Mouse (Mus musculus) brown adipose tissue, adult 24 weeks (tissue): ENCODE results near the gene Iah1. TPM values are rescaled to one million over a fixed set of nuclear protein-coding genes. Genes with fewer than 3 reads are reported as not detected.
A peak's percentile ranks its signal among the peaks of the same experiment; 100 is the strongest.

Experiments used
- H3K27ac ChIP-seq: fragments of 200-500 bp; replicated peaks from 2 replicates; pipeline ENCODE4 v1.5.1; 2012; ENCODE audit warnings: low read depth, mild to moderate bottlenecking, low read length
- H3K4me1 ChIP-seq: fragments of 200-500 bp; 2 replicates; pipeline ENCODE4 v1.6.1; 2012; ENCODE audit warnings: low read length, mixed read lengths; ENCODE audit not compliant: control insufficient read depth, insufficient read depth, insufficient read length
- H3K4me3 ChIP-seq: fragments of 200-500 bp; 2 replicates; pipeline ENCODE4 v1.5.1; 2012; ENCODE audit warnings: low read depth, mild to moderate bottlenecking, low read length, moderate library complexity; ENCODE audit not compliant: insufficient read depth
- polyA plus RNA-seq: library from polyadenylated mRNA; stranded (reverse); fragments of >200 nt; gene quantifications from 2 replicates; pipeline ENCODE4 v1.2.4, GENCODE M21; 2012; ENCODE audit not compliant: missing spikeins, insufficient read depth, insufficient read length

Gene Iah1
- polyA plus RNA-seq, 1 experiment: 84.5 TPM

DNA sequence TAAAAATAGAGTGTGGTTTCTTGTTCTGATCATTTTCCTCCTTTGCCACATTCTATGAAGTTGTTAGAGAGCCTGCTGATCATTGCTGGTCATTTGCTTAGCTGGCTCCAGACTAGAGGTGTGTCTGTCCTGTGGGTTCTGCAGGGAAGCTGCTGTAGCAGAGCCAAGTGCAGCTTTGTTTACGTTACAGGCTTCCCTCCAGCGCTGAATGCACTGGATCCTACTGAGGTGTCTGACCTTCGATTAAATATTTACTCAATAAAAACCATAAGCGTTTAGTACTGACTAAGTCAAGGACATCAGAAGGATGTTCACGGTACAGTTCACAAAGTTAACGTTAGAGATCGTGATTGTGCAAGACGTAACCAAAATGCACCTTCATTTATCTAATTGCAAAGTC is 14.3 kb upstream of the Iah1 start:
- Histone ChIP-seq H3K4me1 (no peaks in the 10 kb centered on the region), H3K4me3 (no peak overlapping the region), H3K27ac (no peak overlapping the region)

DNA sequence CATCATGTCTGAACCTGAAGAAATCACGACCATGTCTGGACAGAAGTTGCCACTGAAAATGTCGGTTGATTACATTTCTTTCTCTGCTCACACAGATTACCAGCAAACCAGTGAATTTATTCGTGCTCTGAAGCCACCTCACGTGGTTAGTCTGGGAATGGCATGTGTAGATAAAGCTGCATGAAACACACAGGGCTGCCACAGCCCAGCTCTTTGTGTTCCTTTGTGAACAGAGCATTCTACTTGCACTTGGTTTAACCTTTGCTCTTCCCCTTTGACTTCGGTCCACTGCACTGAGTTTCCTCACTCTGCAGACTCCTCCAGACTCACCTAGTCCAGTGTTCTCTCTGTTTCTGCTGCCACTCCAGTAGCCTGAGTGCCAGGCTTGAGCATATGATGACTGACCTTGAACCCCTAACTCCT is 13.8 kb upstream of the Iah1 start:
- Histone ChIP-seq H3K27ac (no peak overlapping the region), H3K4me3 (no peak overlapping the region), H3K4me1 (no peaks in the 10 kb centered on the region)

DNA sequence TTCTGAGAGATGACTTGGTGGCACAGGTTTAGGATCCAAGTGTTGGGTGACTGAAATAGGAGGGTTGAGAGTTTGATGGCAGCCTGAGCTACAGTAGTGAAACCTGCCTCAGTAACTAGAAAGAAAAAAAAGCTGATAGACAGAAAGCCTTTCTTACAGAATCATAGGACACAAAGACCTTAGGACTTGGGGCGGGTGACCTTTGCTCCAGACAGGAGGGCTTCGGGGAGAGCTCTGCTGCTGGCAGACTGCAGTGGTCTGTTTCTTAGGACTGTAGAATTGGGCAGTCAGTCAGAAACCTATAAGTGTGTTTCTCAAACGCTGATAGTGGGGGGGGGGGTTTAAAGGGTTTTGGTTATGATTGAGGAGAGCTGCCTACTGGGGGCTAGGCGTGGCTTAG is 10.4 kb upstream of the Iah1 start:
- H3K4me3 ChIP-seq: no peak overlapping the region
- no peaks in the 10 kb centered on the region for H3K4me1 ChIP-seq
- peak overlapping the region; percentile 42 for H3K27ac ChIP-seq

DNA sequence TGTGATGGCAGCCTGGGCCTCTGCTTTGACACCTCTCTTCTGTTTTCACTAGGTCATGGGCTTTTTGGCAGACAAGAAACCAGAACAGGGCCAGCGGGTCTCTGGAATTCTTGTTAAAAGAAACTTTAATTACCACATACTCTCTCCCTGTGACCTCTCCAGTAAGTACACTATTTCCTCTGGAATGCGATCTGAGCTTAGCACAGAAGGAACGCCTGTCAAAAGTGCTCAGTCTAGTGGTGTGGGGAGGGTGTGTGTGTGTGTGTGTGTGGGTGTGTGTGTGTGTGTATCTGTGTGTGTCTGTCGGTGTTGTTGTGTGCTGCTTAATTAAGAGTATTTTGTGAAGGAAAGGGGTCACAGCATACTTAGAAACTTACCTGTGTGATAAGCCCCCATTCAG is 9.5 kb upstream of the Iah1 start:
- Histone ChIP-seq H3K27ac (peak overlapping the region; percentile 51; the same call in 1 of the 2 replicates), H3K4me1 (no peaks in the 10 kb centered on the region), H3K4me3 (no peak overlapping the region)

DNA sequence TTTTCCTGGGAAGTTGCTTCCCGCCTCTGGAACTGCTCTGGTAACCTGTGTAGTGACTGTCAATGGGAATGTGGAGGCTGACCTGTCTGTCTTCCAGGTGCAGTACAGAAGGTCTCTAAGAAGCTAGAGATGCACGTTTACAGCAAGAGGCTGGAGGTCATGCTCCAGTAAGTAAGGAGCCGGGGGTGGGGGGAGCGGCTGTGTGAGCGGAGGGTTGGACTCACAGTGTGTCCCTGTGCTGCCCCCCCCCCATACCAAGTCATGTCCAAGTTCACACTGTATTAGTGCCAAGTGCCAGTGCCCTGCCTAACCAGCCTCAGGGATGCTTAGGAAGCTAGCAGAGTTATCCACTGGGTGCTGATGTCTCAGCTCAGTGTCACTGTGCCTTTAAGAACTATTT is 4.0 kb upstream of the Iah1 start:
- no peak overlapping the region for H3K4me3 ChIP-seq
- H3K4me1 ChIP-seq: no peaks in the 10 kb centered on the region
- H3K27ac ChIP-seq: no peak overlapping the region

DNA sequence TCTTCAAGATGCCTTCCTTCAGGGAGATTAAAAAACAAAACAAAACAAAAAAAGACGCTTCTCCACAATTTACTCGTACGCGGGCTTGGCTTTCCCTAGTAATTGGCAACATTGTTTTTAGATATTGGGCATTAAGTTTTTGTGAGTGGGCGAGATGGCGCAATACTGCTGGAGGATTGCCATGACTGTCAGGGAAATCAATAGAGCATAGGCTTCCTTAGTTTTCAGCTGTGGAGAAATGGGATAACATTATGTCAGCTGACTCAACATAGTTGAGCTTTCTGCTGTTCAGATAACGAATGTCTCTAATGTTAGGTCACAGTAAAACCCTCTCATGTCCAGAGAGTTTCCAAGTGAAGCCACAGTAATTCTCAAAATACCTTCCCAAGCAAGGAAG is 678 bp downstream of the Iah1 start:
- Histone ChIP-seq H3K4me3 (peak overlapping the region; percentile 95), H3K4me1 (no peaks in the 10 kb centered on the region), H3K27ac (0 out of 2 replicates have a peak overlapping the region, but pooled peaks have one; percentile 37)

DNA sequence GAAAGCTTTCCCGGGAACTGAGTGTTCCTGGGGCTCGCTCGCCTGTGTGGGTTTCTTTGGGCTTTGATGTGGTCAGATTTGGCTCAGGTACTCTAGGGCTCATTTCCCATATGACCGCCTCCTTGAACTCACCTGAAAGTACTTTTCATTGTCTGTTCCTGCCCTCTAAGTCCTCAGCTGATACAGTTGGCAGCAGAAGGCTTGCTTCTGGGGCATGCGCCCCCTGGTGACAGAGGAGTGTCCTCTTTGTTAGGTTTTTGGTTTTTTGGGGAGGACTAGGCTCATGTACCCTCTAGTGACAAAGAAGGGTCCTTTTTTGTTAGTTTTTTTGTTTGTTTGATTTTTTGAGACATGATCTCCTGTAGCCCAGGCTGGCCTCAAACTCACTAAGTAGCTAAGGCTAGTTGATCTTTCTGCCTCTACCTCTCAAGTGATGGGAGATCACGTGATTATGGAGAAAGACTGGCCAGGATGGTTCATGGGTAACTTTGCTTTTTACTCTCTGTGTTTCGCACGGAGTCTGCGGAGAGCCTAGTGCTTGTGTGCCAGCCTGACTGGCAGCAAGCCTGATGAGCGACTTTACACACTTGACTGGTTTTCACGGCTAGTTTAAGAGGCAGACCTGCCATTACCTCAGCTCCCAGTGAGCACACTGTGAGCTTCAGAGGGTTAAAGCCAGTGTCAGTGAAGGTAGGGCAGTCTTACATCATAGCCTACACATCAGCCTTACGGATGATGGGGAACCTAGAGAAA is 2.1 kb downstream of the Iah1 start:
- H3K4me3 ChIP-seq: no peak overlapping the region
- H3K4me1 ChIP-seq: no peaks in the 10 kb centered on the region
- no peak overlapping the region for H3K27ac ChIP-seq

DNA sequence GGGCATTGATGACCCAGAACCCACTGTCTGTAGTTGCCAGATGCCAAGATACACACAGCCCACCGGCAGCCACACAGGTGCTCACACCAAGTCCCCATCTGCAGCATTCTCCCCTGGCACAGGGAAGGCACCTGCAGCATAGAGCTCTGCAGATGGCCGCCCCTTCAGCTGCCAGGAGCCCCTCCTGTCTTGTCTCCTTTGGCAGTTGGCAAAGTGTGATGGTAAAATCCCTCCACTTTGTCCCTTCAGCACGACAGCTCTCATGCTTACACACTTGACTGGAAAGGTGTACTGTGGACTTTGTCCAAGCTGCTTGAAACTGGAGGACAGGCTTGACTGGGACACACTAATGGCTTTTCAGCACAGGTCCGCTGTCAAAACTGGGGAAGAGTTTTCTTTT is 4.1 kb downstream of the Iah1 start:
- Histone ChIP-seq H3K4me3 (no peak overlapping the region), H3K4me1 (no peaks in the 10 kb centered on the region), H3K27ac (no peak overlapping the region)

DNA sequence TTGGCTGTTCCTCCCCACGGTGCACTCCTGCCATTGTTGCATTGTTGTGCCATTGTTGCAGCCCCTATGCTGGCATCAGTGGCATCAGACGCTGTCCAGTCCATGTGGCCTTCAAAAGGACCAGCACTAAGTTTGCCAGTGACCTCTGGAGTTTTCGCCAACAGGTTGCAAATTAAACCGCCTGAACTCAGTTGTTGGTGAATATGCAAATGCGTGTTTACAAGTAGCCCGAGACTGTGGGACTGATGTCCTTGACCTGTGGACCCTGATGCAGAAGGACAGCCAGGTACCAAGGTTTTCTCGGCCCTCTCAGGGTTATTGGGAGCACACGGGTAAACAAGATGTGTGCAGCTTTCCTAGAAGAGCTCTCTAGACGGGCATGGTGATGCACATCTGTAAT is 5.0 kb downstream of the Iah1 start:
- no peaks in the 10 kb centered on the region for H3K4me1 ChIP-seq
- H3K27ac ChIP-seq: no peak overlapping the region

DNA sequence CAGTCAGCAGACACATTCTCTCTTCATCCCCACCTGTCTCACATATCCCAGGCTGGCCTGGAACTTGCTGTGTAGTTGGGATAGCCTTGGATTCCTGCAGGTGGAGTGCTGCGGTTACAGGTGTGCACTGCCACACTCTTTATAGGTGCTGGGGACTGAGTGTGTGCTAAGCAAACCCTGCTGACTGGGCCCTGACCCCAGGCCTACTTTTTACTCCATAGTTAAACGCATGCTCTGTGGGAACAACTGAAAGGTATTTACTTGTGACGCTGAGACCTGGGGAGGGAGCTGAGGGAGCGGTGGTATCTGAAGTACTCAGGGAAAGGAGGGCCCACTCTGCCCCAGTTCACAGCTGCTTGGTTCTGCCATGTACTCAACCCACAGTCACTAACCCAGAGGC is 6.1 kb downstream of the Iah1 start:
- Histone ChIP-seq H3K27ac (no peak overlapping the region), H3K4me1 (no peaks in the 10 kb centered on the region), H3K4me3 (no peak overlapping the region)

More for the DNA sequence above, 5.0 kb downstream of the Iah1 start:
- no peak overlapping the region for H3K4me3 ChIP-seq

DNA sequence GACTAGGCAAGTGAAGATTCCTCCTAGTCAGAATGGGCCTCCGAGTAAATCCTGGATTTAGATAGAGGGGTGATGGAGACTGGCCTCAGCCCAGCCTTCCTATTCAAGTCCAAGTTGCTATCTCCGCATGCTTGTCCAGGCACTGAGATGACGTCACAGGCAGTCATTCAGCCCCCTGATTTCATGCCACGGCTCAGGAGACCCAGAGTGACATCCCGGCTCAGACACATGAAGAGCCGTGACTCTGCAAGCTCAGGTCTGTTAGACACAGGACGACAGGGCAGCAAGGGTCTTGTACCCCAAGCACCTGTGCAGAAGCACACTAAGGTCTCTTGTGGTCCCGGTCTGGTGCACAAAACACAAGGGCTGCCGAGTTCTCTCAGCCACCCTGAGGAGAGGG is 6.7 kb downstream of the Iah1 start:
- Histone ChIP-seq H3K4me1 (no peaks in the 10 kb centered on the region), H3K4me3 (no peak overlapping the region), H3K27ac (no peak overlapping the region)

DNA sequence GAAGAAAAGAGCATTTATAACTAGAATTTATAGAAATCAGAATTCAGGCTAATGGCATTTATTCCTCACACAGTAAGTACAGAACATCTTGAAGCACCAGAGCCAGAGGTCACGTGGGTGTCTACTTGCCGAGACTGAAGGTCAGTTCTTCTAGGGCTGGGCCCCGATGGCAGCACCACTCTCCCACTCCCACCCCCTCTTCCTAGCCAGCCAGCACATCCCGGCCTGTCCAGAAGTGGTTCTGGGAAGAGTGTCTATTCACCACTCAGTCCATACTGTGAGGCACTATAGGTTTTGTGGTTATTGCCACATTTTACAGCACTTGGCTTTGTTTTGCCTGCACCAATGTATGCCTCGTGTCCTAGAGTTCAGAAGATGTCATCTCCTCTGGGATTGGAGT is 7.9 kb downstream of the Iah1 start:
- Histone ChIP-seq H3K4me3 (no peak overlapping the region), H3K27ac (no peak overlapping the region), H3K4me1 (no peaks in the 10 kb centered on the region)

DNA sequence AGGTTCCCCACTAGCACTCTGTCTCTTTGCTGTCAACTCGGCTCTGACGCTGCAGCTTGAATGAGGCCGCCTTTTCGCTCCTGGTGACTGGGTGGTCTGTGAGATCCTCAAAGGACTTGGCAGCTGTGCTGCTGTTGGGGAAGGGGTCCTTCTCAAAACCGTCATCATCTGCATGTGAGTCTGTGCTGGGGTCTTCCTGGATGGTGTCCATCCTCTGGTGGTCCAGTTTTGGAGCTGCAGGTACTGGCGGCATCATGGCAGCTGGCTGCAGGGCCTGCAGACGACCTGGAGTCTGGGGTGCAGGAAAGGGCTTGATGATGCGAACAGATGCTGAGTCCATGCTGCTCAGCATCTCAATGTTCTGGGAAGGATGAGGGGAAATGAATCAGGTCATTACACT is 9.1 kb downstream of the Iah1 start:
- Histone ChIP-seq H3K4me3 (no peak overlapping the region), H3K4me1 (no peaks in the 10 kb centered on the region), H3K27ac (no peak overlapping the region)

DNA sequence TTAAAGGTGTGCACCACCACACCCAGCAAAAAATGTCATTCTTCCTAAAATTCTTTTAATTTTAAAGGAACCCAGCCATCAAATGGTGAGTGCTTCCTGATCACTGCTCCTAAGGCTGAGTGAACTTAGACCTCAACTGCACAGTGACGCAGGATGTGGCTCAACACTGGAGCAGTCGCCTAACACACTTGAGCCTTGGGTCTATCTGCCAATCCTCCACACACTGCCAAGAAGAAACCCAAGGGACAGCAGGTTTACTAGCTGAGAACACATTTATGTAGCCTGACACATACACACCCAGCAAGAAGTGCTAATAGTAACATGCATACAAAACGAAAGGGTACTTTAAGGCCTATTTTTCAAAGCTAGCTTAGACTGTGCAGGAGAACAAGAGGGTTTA is 10.1 kb downstream of the Iah1 start:
- no peak overlapping the region for H3K27ac ChIP-seq
- H3K4me1 ChIP-seq: no peaks in the 10 kb centered on the region

DNA sequence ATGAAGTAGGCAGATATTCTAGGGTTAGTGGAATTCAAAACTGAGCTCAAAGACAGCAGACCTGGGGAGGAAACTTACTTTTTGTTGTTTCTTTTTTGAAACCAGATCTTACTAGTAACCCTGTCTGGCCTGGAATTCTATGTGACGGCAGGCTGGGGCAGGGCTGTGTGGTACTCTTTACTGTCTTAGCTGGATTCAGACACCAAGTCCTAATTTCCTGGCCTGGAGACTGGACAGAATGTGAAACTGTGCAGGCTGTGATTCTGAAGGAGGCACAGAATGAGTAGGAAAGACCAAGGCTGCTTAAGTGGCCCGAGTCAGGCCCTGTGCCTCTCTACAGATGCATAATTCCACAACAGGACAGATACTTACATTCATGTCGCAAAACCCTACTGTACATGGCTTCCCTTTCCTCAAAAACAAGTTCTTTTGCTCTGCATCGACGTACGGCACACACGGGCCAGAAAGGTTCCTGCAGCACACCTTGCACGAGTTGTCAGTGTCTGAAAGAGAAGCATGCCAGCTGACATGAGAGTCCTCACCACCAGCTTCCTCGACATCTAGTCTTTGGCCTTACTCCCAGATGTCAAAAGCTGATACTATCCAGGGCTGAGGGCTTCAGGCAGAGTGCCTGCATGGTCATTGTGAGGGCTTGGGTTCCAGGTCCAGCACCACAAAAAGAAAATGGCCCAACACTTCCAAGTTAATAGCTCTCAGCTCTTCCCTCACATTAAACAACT is 13.6 kb downstream of the Iah1 start:
- Histone ChIP-seq H3K4me3 (no peak overlapping the region), H3K27ac (no peak overlapping the region), H3K4me1 (no peaks in the 10 kb centered on the region)

More for the DNA sequence above, 10.1 kb downstream of the Iah1 start:
- no peak overlapping the region for H3K4me3 ChIP-seq
